Mouse (Mus musculus) kidney, embryonic 16.5 days (tissue): ENCODE data around the gene Mcoln3. TPM values are rescaled to one million over a fixed set of nuclear protein-coding genes. Genes with fewer than 3 reads are reported as not detected.

ENCODE experiments used
- ATAC-seq: fragments of 200-750 bp; cut with Nextera tagmentation; 2 replicates; pipeline ENCODE4 v1.8.0; 2017; ENCODE audit warnings: moderate TSS enrichment; ENCODE audit not compliant: low FRiP score, low TSS enrichment
- H3K27ac ChIP-seq: fragments of 300-500 bp; sonication (generic); 2 replicates; pipeline ENCODE4 v1.5.1; 2014; ENCODE audit warnings: low read length
- H3K27me3 ChIP-seq: fragments of 300-500 bp; sonication (generic); 2 replicates; pipeline ENCODE4 v1.6.1; 2014; ENCODE audit warnings: low read length, control low read depth, mixed read lengths; ENCODE audit not compliant: insufficient read depth
- H3K36me3 ChIP-seq: fragments of 300-500 bp; sonication (generic); 2 replicates; pipeline ENCODE4 v1.6.1; 2014; ENCODE audit warnings: low read length, control low read depth, mixed read lengths; ENCODE audit not compliant: insufficient read depth
- H3K4me1 ChIP-seq: fragments of 300-500 bp; sonication (generic); 2 replicates; pipeline ENCODE4 v1.6.1; 2014; ENCODE audit warnings: low read length, control low read depth, mixed read lengths; ENCODE audit not compliant: insufficient read depth
- H3K4me2 ChIP-seq: fragments of 300-500 bp; sonication (generic); replicated peaks from 2 replicates; pipeline ENCODE4 v1.6.1; 2014; ENCODE audit warnings: low read depth, low read length
- H3K4me3 ChIP-seq: fragments of 300-500 bp; sonication (generic); 2 replicates; pipeline ENCODE4 v1.5.1; 2014; ENCODE audit warnings: mild to moderate bottlenecking, low read length
- H3K9ac ChIP-seq: fragments of 300-500 bp; sonication (generic); replicated peaks from 2 replicates; pipeline ENCODE4 v1.6.1; 2014; ENCODE audit warnings: low read length
- H3K9me3 ChIP-seq: fragments of 300-500 bp; sonication (generic); 2 replicates; pipeline ENCODE4 v1.6.1; 2016; ENCODE audit warnings: low read length, control low read depth
- WGBS: fragments of 180-500 bp; shearing (Covaris S2); extraction: QIAGEN DNeasy Blood & Tissue Kit; methylation state at CpG from one replicate; pipeline ENCODE4 v1.1.7; 2014; 5-methylcytosine and 5-hydroxymethylcytosine counted together
- polyA plus RNA-seq: library from polyadenylated mRNA; unstranded; fragments of >200 nt; fragmentation: Nextera tagmentation; extraction: Ambion mirVana; gene quantifications from 2 replicates; pipeline ENCODE4 v1.2.1, GENCODE M21; 2015

Gene Mcoln3
- polyA plus RNA-seq, 1 experiment from 2014 or later: 20.6 TPM

DNA sequence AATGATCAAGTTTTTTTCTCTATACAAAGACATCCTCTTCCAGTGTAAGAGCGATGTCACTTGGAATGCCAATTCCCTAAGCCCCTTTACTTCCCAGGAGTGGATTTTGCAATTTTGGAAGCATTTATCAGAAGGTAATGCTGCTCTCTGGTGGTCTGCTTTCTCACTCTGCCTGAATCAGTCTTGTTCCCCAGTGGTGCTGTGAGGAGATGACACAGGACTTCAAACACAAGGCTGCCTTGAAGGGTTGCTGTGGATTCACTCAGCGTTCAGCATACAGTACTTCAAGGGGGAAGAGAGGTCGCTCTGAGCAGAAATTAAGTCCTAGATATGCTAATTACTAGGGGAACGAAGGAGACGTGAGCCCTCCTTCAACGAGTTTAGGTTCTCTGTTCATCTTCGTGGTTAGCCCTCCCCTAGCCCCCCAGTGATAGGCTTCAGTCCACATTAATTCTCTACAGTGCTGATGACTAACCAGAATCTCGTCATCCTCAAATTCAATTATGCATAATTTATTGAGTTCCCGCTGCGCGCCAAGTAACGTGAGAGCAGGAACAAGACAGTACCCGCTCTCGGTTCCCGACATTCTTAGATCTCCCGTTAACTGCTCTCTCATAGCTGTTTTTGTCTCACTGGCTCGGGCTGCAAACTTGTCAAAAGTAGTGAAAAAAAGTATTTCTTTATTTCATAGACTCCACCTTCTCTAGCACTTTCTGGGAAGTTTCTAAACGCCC lies 10.0 kb upstream of the Mcoln3 start:
- Histone ChIP-seq H3K9ac (peak overlapping the region; percentile 41), H3K36me3 (no peaks in the 10 kb centered on the region), H3K27ac (no peak overlapping the region), H3K9me3 (0 out of 2 replicates have a peak, but pooled peaks cover 2% of the 10 kb centered on the region), H3K4me3 (peak overlapping the region; percentile 47), H3K4me2 (peak overlapping the region; percentile 88), H3K27me3 (peaks cover 4% of the 10 kb centered on the region; the same call in 1 of the 2 replicates), H3K4me1 (no peaks in the 10 kb centered on the region)
- WGBS: 4% methylated on average over 18 of the region's 18 CpGs
- ATAC-seq: peak; percentile 59; the same call in 1 of the 2 replicates

DNA sequence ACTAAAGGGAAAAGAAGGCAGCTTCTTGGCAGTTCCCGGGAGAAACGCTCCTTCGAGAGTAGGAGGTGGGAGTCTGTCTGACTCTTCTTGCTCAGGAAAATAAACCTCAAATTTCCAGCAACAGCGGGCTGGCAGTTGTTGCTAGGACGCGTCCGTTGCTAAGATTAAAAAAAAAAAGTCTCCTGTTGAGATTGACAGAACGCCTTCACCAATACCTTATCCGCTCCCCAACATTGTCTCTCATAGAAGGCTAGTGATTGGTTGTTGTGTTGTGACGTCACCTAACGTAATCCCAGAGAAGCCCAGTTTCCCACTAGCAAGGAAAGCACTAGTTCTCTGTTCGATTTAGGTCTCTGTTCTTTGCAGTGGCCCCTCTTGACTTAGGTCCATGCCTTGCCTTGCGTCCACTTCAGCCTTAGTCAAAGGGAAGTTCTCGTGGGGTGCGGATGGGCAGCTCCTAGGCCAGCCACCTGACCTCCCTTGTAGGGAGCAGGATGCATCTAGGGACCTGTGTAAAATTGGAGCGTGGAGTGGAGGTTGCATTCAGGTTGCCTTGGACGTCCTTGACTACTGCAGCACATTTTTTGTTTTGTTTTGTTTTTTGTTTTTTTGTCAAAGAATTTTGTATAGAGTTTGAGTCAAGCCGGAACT lies 9.2 kb upstream of the Mcoln3 start, which contains the start of gene Wdr63:
TSS of gene Wdr63 (minus strand) at position 210 of the 651 bp plus-strand sequence.
- peak; percentile 94 for ATAC-seq
- Histone ChIP-seq H3K9ac (peak within 1 kb of the TSS; percentile 41), H3K9me3 (0 out of 2 replicates have a peak, but pooled peaks cover 2% of the 10 kb centered on the region), H3K27me3 (peaks cover 4% of the 10 kb centered on the region; the same call in 1 of the 2 replicates), H3K36me3 (no peaks in the 10 kb centered on the region), H3K4me3 (peak within 1 kb of the TSS; percentile 47), H3K27ac (no peak within 1 kb of the TSS), H3K4me2 (peak within 1 kb of the TSS; percentile 88), H3K4me1 (no peaks in the 10 kb centered on the region)
- 11% methylated on average over 18 of the region's 18 CpGs for WGBS

DNA sequence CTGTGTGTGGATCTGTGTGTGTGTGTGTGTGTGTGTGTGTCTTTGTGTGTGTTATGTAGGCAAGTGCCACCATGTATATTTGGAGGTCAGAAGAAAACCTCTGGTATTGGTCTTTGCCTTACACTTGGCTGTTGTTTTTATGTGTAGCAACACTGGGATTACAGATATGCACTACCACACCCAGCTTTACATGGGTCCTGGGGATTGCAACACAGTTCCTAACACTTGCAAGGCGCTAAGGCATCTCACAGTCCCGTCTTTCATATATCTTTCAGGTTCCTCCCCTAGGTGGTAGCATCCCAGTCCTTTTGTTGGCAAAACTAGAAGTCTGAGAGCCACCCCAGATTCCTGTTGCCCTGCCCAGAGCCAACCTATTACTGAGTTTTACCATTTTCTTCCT lies 8.3 kb upstream of the Mcoln3 start:
- Histone ChIP-seq H3K4me2 (no peak overlapping the region), H3K9me3 (0 out of 2 replicates have a peak, but pooled peaks cover 2% of the 10 kb centered on the region), H3K36me3 (no peaks in the 10 kb centered on the region), H3K4me1 (no peaks in the 10 kb centered on the region), H3K9ac (no peak overlapping the region), H3K4me3 (no peak overlapping the region), H3K27me3 (peaks cover 4% of the 10 kb centered on the region; the same call in 1 of the 2 replicates), H3K27ac (no peak overlapping the region)
- no peak for ATAC-seq
- WGBS: 75% methylated on average over 2 of the region's 2 CpGs

GRCm38 (mm10) chr3:146110358-146110757 lies 6.9 kb upstream of the Mcoln3 start:
- Histone ChIP-seq H3K36me3 (no peaks in the 10 kb centered on the region), H3K27me3 (peaks cover 4% of the 10 kb centered on the region; the same call in 1 of the 2 replicates), H3K9me3 (no peaks in the 10 kb centered on the region), H3K9ac (no peak overlapping the region), H3K27ac (no peak overlapping the region), H3K4me3 (no peak overlapping the region), H3K4me2 (no peak overlapping the region), H3K4me1 (no peaks in the 10 kb centered on the region)
- ATAC-seq: no peak
- 90% methylated on average over 2 of the region's 2 CpGs for WGBS

GRCm38 (mm10) chr3:146110916-146111315 lies 6.3 kb upstream of the Mcoln3 start:
- Histone ChIP-seq H3K4me1 (no peaks in the 10 kb centered on the region), H3K4me2 (no peak overlapping the region), H3K27me3 (peaks cover 4% of the 10 kb centered on the region; the same call in 1 of the 2 replicates), H3K9ac (no peak overlapping the region), H3K27ac (no peak overlapping the region), H3K36me3 (no peaks in the 10 kb centered on the region), H3K4me3 (no peak overlapping the region), H3K9me3 (no peaks in the 10 kb centered on the region)
- 76% methylated on average over 6 of the region's 6 CpGs for WGBS
- ATAC-seq: no peak

DNA sequence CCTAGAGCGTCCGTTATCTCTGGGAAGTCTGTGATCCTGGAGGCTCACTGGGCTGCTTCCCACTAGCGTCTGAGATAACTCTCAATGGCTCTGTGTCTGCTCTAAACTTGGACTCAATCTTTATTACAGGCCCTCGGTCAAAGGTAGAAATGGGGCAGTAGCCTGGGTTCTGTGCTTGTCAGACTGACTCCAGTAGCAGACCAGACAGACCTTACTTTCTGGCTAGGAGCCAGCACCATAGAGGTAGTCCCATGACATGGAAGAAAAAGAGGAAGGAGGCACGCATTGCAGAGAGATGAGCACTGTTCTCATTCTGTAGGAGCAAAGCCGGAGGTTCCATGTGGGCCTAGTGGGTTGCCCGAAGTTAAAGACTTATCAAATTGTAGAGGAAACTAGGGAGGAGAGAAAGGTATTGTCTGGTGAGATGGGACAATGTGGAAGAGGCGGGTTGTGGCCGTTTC lies 777 bp downstream of the Mcoln3 start:
- Histone ChIP-seq H3K4me2 (peak overlapping the region; percentile 58), H3K27ac (peak overlapping the region; percentile 10; the same call in 1 of the 2 replicates), H3K4me1 (peaks cover 17% of the 10 kb centered on the region), H3K9ac (no peak overlapping the region), H3K4me3 (peak overlapping the region; percentile 48), H3K36me3 (no peaks in the 10 kb centered on the region), H3K9me3 (no peaks in the 10 kb centered on the region), H3K27me3 (peaks cover 16% of the 10 kb centered on the region)
- ATAC-seq: no peak
- WGBS: 57% methylated on average over 9 of the region's 9 CpGs

- 10% methylated on average over 25 of the region's 25 CpGs for WGBS
- H3K9ac ChIP-seq: peak overlapping the region; percentile 43
- H3K4me1 ChIP-seq: peaks cover 17% of the 10 kb centered on the region
- H3K9me3 ChIP-seq: no peaks in the 10 kb centered on the region
- peak overlapping the region; percentile 31 for H3K4me3 ChIP-seq
- ATAC-seq: no peak
- peaks cover 13% of the 10 kb centered on the region for H3K27me3 ChIP-seq
- H3K36me3 ChIP-seq: no peaks in the 10 kb centered on the region
- peak overlapping the region; percentile 57; the same call in 1 of the 2 replicates for H3K27ac ChIP-seq
- peak overlapping the region; percentile 48 for H3K4me2 ChIP-seq
Observed at GRCm38 (mm10) chr3:146121310-146122124, 4.3 kb downstream of the Mcoln3 start.

- no peaks in the 10 kb centered on the region for H3K36me3 ChIP-seq
- H3K9me3 ChIP-seq: no peaks in the 10 kb centered on the region
- H3K27ac ChIP-seq: no peak overlapping the region
- peak overlapping the region; percentile 43 for H3K9ac ChIP-seq
- WGBS: 61% methylated on average over 3 of the region's 3 CpGs
- H3K4me1 ChIP-seq: peaks cover 17% of the 10 kb centered on the region
- H3K4me3 ChIP-seq: no peak overlapping the region
- H3K4me2 ChIP-seq: peak overlapping the region; percentile 48; the same call in 1 of the 2 replicates
- peaks cover 11% of the 10 kb centered on the region for H3K27me3 ChIP-seq
- ATAC-seq: no peak
Observed at GRCm38 (mm10) chr3:146122125-146122420, 4.8 kb downstream of the Mcoln3 start.

DNA sequence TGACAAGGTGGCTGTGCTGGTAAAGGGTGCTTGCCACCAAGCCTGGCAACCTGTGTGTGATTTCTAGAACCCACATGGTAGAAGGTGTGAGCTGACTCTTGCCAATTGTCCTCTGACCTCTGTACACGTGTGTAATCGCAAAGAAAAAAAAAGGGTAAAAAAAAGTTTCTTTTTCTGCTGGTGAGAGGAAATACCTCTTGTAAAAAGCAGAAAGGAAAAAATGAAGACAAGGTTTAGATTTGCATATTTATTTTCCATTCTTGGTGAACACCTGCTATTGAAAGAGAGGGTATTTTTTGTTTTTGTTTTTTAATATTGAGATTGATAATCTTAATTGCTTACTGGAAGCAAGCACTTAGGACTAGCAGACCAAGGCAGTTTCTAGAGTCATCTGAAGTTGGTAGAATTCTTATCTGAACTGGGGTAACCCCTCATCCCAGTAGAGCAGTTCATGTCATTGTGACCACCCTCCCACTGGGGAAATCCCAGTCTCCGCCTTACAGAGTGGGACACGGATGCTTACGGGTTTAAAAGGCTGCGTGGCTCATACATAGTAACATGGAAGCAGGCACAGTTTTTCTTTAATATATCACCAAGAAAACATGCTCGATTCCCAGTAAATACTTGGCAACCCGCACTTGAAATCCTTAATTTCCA lies 5.7 kb downstream of the Mcoln3 start:
- Histone ChIP-seq H3K4me1 (peaks cover 15% of the 10 kb centered on the region), H3K27me3 (peaks cover 3% of the 10 kb centered on the region), H3K9me3 (no peaks in the 10 kb centered on the region), H3K4me3 (no peak overlapping the region), H3K36me3 (no peaks in the 10 kb centered on the region), H3K9ac (no peak overlapping the region), H3K27ac (no peak overlapping the region), H3K4me2 (no peak overlapping the region)
- WGBS: 87% methylated on average over 8 of the region's 8 CpGs
- ATAC-seq: no peak
